Mouse (Mus musculus): ENCODE results near the gene Nphp3. TPM values are rescaled to one million over a fixed set of nuclear protein-coding genes. Genes with fewer than 3 reads are reported as not detected.

Nphp3 gene
- total and polyA plus RNA-seq, 3 experiments: 2.3 to 3.7 TPM; not detected in 1

DNA sequence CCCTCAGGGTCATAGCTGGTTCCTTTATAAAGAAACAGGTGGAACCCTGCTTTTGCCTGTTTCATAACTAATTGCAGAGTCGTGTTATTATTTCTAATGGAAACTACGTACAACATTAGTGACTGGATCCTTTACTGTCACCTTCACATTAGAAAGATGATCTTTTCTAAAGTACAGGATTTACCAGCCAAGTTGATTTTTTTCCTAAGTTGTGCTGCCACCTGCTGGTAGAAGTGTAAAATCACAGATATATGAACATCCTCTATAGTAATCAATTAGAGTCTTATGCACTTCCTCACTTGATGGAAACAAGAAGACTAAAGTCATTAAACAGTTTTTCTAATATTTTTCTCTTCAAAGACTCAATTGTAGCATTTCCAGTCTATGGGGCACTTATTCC is 5.8 kb upstream of the Nphp3 start:
- Histone ChIP-seq H3K9ac (ENCODE audit: control insufficient read depth, low read depth, low read length, poor library complexity, severe bottlenecking) (no peak overlapping the region), H3K79me2 (ENCODE audit: control insufficient read depth, insufficient read depth, low read length, poor library complexity) (no peaks in the 10 kb centered on the region), H3K27me3 (ENCODE audit: control insufficient read depth in 1 of 2, insufficient read depth in 2 of 2, low read length in 2 of 2) (no peaks in the 10 kb centered on the region), H3K9me3 (replicated peaks; ENCODE audit: insufficient read depth, low read length) (no peaks in the 10 kb centered on the region), H3K36me3 (ENCODE audit: control insufficient read depth in 1 of 2, insufficient read depth in 2 of 2, low read length in 2 of 2) (peaks cover 0 to 2% of the 10 kb centered on the region in 2 experiments; a peak in 1 of 4 replicates), H3K4me3 (ENCODE audit: control insufficient read depth in 1 of 2, insufficient read depth in 1 of 2, low read depth in 2 of 2, low read length in 2 of 2) (no peak overlapping the region), H3K4me1 (ENCODE audit: control insufficient read depth in 1 of 2, insufficient read depth in 2 of 2, low read length in 2 of 2) (peaks cover 0 to 8% of the 10 kb centered on the region in 2 experiments; a peak in 2 of 4 replicates), H3K27ac (ENCODE audit: control insufficient read depth, low read depth, low read length) (no peak overlapping the region)
- TF ChIP-seq ZNF384 (IDR thresholded peaks at IDR 0.05; ENCODE audit: low read depth, low read length) (no peak), NELFE (IDR thresholded peaks at IDR 0.05; ENCODE audit: low read depth, low read length) (no peak), RAD21 (IDR thresholded peaks at IDR 0.05; ENCODE audit: low read depth, low read length) (peak; percentile 93), ZC3H11A (IDR thresholded peaks at IDR 0.05; ENCODE audit: low read depth, low read length) (peak; percentile 76), SMC3 (IDR thresholded peaks at IDR 0.05; ENCODE audit: low read depth, low read length) (peak; percentile 82), CTCF (IDR thresholded peaks at IDR 0.05 in 2 of 3, conservative IDR thresholded peaks at IDR 0.05 in 1 of 3; ENCODE audit: control insufficient read depth in 1 of 3, insufficient read depth in 1 of 3, low read depth in 2 of 3, low read length in 3 of 3, poor library complexity in 1 of 3, severe bottlenecking in 1 of 3) (peak in 2 of 3 experiments; percentile 30 to 86; a peak in 3 of 6 replicates)
- peak; percentile 73 for DNase-seq (ENCODE audit: low read depth, low spot score)

DNA sequence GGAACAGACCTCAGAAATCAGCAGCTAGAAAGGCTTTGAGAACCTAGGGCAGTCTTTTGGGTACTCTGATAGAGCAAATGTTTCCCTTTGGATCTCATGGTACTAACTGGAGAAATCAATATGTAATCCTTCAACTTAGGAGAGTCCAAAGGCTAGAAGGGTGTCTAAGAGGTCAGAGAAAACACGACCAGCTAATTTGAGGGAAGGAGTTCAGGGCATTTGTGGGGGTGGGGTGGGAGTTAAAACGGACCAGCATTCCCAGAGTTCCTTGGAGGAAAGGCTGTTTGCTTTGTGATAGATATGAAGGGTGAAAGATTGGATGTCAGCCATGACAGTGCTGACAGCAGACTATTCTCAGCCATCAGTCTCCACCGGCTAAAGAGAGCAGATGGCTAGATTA is 1.7 kb upstream of the Nphp3 start:
- Histone ChIP-seq H3K9ac (ENCODE audit: control insufficient read depth, low read depth, low read length, poor library complexity, severe bottlenecking) (no peak overlapping the region), H3K4me1 (ENCODE audit: control insufficient read depth in 1 of 2, insufficient read depth in 2 of 2, low read length in 2 of 2) (peaks cover 0 to 8% of the 10 kb centered on the region in 2 experiments; a peak in 2 of 4 replicates), H3K27ac (ENCODE audit: control insufficient read depth, low read depth, low read length) (no peak overlapping the region), H3K27me3 (ENCODE audit: control insufficient read depth in 1 of 2, insufficient read depth in 2 of 2, low read length in 2 of 2) (no peaks in the 10 kb centered on the region), H3K4me3 (ENCODE audit: control insufficient read depth in 1 of 2, insufficient read depth in 1 of 2, low read depth in 2 of 2, low read length in 2 of 2) (no peak overlapping the region), H3K79me2 (ENCODE audit: control insufficient read depth, insufficient read depth, low read length, poor library complexity) (no peaks in the 10 kb centered on the region), H3K9me3 (replicated peaks; ENCODE audit: insufficient read depth, low read length) (no peaks in the 10 kb centered on the region), H3K36me3 (ENCODE audit: control insufficient read depth in 1 of 2, insufficient read depth in 2 of 2, low read length in 2 of 2) (peaks cover 0 to 2% of the 10 kb centered on the region in 2 experiments; a peak in 1 of 4 replicates)
- TF ChIP-seq CTCF (IDR thresholded peaks at IDR 0.05 in 2 of 3, conservative IDR thresholded peaks at IDR 0.05 in 1 of 3; ENCODE audit: control insufficient read depth in 1 of 3, insufficient read depth in 1 of 3, low read depth in 2 of 3, low read length in 3 of 3, poor library complexity in 1 of 3, severe bottlenecking in 1 of 3): no peak
- TF ChIP-seq POLR2AphosphoS2 (IDR thresholded peaks at IDR 0.05; ENCODE audit: low read length): no peak
- TF ChIP-seq MEF2A (IDR thresholded peaks at IDR 0.05; ENCODE audit: extremely low read depth, insufficient replicate concordance, low read depth, low read length, poor library complexity, severe bottlenecking): no peak
- TF ChIP-seq EP300 (IDR thresholded peaks at IDR 0.05; ENCODE audit: low read depth in 1 of 2, low read length in 2 of 2): no peak
- TF ChIP-seq E2F4 (IDR thresholded peaks at IDR 0.05; ENCODE audit: borderline replicate concordance, low read depth, low read length): no peak
- TF ChIP-seq RCOR1 (IDR thresholded peaks at IDR 0.05; ENCODE audit: low read depth, low read length): no peak
- no peak for DNase-seq (ENCODE audit: low read depth, low spot score)

- no peaks in the 10 kb centered on the region for H3K79me2 ChIP-seq (ENCODE audit: control insufficient read depth, insufficient read depth, low read length, poor library complexity)
- no peaks in the 10 kb centered on the region for H3K9me3 ChIP-seq (replicated peaks; ENCODE audit: insufficient read depth, low read length)
- H3K4me3 ChIP-seq (ENCODE audit: control insufficient read depth in 1 of 2, insufficient read depth in 1 of 2, low read depth in 2 of 2, low read length in 2 of 2): peak overlapping the region; percentile 62 to 65
- peak overlapping the region; percentile 59 for H3K9ac ChIP-seq (ENCODE audit: control insufficient read depth, low read depth, low read length, poor library complexity, severe bottlenecking)
- no peaks in the 10 kb centered on the region for H3K27me3 ChIP-seq (ENCODE audit: control insufficient read depth in 1 of 2, insufficient read depth in 2 of 2, low read length in 2 of 2)
- peak; percentile 52 to 79 (median 77) for TF ChIP-seq CTCF (IDR thresholded peaks at IDR 0.05 in 2 of 3, conservative IDR thresholded peaks at IDR 0.05 in 1 of 3; ENCODE audit: control insufficient read depth in 1 of 3, insufficient read depth in 1 of 3, low read depth in 2 of 3, low read length in 3 of 3, poor library complexity in 1 of 3, severe bottlenecking in 1 of 3)
- TF ChIP-seq UBTF (IDR thresholded peaks at IDR 0.05; ENCODE audit: borderline replicate concordance, insufficient read depth, low read depth, low read length): peak; percentile 91; the same call in 1 of the 2 replicates
- peak; percentile 65; the same call in 1 of the 2 replicates for TF ChIP-seq TBP (IDR thresholded peaks at IDR 0.05; ENCODE audit: low read depth, low read length)
- TF ChIP-seq SMC3 (IDR thresholded peaks at IDR 0.05; ENCODE audit: low read depth, low read length): peak; percentile 54
- TF ChIP-seq SIN3A (IDR thresholded peaks at IDR 0.05; ENCODE audit: low read length): peak; percentile 80; the same call in 1 of the 2 replicates
- no peak for TF ChIP-seq POLR2A (IDR thresholded peaks at IDR 0.05; ENCODE audit: control insufficient read depth in 1 of 2, insufficient read depth in 1 of 2, low read depth in 1 of 2, low read length in 2 of 2, poor library complexity in 1 of 2)
- TF ChIP-seq MEF2A (IDR thresholded peaks at IDR 0.05; ENCODE audit: extremely low read depth, insufficient replicate concordance, low read depth, low read length, poor library complexity, severe bottlenecking): no peak
- no peak for TF ChIP-seq ZNF384 (IDR thresholded peaks at IDR 0.05; ENCODE audit: low read depth, low read length)
- TF ChIP-seq NRF1 (IDR thresholded peaks at IDR 0.05; ENCODE audit: insufficient read depth, low read depth, low read length, poor library complexity, severe bottlenecking): no peak
- TF ChIP-seq MAX (IDR thresholded peaks at IDR 0.05; ENCODE audit: low read length): no peak
- TF ChIP-seq MXI1 (IDR thresholded peaks at IDR 0.05; ENCODE audit: low read depth, low read length): peak; percentile 52; the same call in 1 of the 2 replicates
- peak; percentile 37; the same call in 1 of the 2 replicates for TF ChIP-seq ZC3H11A (IDR thresholded peaks at IDR 0.05; ENCODE audit: low read depth, low read length)
- no peak for TF ChIP-seq RCOR1 (IDR thresholded peaks at IDR 0.05; ENCODE audit: low read depth, low read length)
- TF ChIP-seq TAL1 (IDR thresholded peaks at IDR 0.05; ENCODE audit: low read length): no peak
- TF ChIP-seq ELF1 (IDR thresholded peaks at IDR 0.05; ENCODE audit: low read depth, low read length): no peak
- no peak for TF ChIP-seq JUND (IDR thresholded peaks at IDR 0.05; ENCODE audit: low read depth, low read length)
- TF ChIP-seq RAD21 (IDR thresholded peaks at IDR 0.05; ENCODE audit: low read depth, low read length): peak; percentile 75
- H3K36me3 ChIP-seq (ENCODE audit: control insufficient read depth in 1 of 2, insufficient read depth in 2 of 2, low read length in 2 of 2): peaks cover 0 to 2% of the 10 kb centered on the region in 2 experiments; a peak in 1 of 4 replicates
- H3K4me1 ChIP-seq (ENCODE audit: control insufficient read depth in 1 of 2, insufficient read depth in 2 of 2, low read length in 2 of 2): peaks cover 0 to 8% of the 10 kb centered on the region in 2 experiments; a peak in 2 of 4 replicates
- no peak overlapping the region for H3K27ac ChIP-seq (ENCODE audit: control insufficient read depth, low read depth, low read length)
- DNase-seq (ENCODE audit: low read depth, low spot score): peak; percentile 89
These were observed 578 bp downstream of the Nphp3 start for GRCm38 (mm10) chr9:104002913-104003330.
